Mouse (Mus musculus): ENCODE results near the gene Slc25a35.

GRCm38 (mm10) chr11:68997080-68997479 is 29.1 kb downstream of the Slc25a35 start:
- TF ChIP-seq GATA1 (IDR thresholded peaks at IDR 0.05; ENCODE audit: low read length): no peak
- no peak for TF ChIP-seq TAL1 (IDR thresholded peaks at IDR 0.05; ENCODE audit: low read length)

Data from erythroblast, embryonic 14.5 days (primary cell).